Mouse (Mus musculus) monocyte, adult 5-6 weeks (primary cell): ENCODE results near the gene C2. TPM values are rescaled to one million over a fixed set of nuclear protein-coding genes. Genes with fewer than 3 reads are reported as not detected.
"Not testable (repeated sequence)": the region's sequence is repeated elsewhere in the genome, so short reads cannot be mapped to it uniquely, and the experiment has no call there.

Experiments used
- ATAC-seq: fragments of 153-309, 156-312 bp; replicated peaks from 2 replicates; pipeline ENCODE4 v1.8.0; 2017; ENCODE audit warnings: mild to moderate bottlenecking; ENCODE audit not compliant: low TSS enrichment, insufficient number of reproducible peaks, severe bottlenecking, poor library complexity, low FRiP score
- total RNA-seq: library from RNA; stranded (forward); fragments of 200-1000, 200-491, 200-594 nt; gene quantifications from 3 replicates; pipeline ENCODE4 v1.2.3, GENCODE M21; 2017

The C2 gene
- total RNA-seq, 1 experiment from 2014 or later, result not detected

- ATAC-seq, result peak; percentile 92
Measured at GRCm38 (mm10) chr17:34849722-34850516, 48.1 kb downstream of the C2 start, which contains the start of the genes Skiv2l and Nelfe. TSS of gene Skiv2l (minus strand) at chr17:34850210. TSS of gene Nelfe (plus strand) at chr17:34850391.

DNA sequence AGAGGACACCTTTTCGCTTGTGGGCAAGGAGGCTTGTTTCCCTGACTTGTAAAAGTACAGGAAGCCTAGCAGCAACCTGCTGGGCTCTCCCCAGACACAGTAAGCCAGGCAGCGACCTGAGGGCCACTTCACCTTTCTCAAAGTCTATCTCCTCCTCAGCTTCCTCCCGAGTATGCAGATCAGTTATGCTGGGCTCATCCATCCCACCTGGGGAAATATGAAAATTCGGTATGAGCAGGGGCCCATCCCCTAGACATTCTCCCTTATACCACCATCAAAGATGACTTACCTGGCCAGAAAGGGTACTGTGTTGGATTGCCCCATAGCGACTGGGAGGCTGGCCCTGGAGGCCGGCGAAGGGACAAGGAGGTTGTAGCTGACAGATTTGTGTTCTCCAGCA lies 50.5 kb downstream of the C2 start:
- ATAC-seq, result no peak

DNA sequence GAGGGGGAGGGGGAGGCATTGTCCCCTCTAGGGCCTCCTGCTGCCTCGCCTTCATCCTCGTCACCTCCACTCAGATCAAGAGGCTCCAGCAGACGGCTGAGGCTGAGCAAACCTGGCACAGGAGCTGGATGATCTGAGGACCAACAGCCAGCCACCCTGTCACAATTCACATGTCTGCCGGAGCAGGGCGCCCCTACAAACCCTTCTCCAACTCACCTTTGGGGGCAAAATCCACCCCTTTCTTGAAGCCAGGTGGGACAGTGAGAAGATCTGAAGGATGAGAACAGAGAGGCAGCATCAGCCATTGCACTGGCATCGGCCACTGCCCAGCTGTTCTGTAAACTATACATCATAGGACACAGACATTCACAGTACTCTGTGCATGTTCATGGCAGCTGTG lies 50.9 kb downstream of the C2 start:
- ATAC-seq, result no peak

DNA sequence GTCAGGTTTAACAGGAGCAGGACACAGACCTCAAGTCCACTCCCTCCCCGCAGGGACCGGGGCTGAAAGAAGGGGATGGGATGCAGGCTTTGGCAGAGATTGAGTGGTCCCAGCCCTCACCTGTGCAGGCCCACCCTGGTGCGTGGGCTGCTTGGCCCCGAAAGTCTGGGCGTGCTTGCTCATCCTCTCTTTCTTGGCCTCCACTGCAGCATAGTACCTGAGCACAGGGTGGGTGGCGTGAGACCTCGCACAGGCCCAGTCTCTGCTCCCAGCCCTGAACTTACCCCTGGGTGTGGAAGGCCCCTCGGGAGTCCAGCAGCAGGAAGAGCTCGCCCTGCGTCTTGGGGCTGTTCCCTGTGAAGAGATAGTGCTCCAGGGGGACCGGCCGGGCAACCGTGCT lies 53.2 kb downstream of the C2 start:
- ATAC-seq, result no peak

DNA sequence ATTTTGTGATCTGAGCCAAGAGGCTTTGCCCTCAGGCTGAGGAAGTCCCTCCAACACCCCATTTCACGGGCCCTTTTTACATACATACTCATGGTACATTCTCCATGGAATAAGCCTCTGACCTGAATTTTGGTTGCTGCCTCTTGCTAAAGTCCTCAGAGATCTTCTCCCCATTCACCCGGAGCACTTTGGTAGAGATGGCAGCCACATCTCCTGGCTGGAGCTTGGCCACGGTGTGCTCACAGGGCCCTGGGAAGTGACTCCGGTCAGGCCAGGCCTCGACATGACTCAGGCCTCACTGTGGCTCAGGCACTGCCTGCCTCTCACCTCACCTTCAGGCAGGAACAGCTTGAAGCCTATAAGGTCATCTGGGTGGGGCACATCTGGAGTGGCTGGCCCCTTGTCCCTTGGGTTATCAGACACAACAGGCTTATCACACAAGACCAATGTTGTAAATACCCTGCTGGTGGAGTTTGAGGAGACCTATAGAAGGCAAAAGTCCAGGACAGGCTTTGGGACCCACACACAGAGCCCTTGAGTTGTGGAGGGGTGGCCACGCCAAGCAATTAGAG lies 57.2 kb downstream of the C2 start:
- ATAC-seq, result no peak

DNA sequence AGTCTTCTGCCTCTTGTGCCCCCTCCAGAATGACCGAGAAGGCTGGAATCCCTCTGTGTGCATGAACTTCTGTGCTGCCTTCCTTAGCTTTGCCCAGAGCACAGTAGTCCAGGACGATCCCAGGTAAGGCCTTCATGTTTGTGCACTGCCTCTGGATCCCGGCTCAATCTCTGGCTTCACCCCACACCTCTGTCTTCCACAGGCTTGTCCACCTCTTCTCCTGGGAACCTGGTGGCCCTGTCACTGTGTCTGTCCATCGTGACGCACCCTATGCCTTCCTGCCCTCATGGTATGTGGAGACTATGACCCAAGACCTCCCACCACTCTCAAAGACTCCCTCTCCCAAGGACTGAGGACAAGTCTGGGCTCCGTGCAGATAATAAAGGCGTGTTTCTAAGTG lies 59.3 kb downstream of the C2 start:
- ATAC-seq, result no peak

DNA sequence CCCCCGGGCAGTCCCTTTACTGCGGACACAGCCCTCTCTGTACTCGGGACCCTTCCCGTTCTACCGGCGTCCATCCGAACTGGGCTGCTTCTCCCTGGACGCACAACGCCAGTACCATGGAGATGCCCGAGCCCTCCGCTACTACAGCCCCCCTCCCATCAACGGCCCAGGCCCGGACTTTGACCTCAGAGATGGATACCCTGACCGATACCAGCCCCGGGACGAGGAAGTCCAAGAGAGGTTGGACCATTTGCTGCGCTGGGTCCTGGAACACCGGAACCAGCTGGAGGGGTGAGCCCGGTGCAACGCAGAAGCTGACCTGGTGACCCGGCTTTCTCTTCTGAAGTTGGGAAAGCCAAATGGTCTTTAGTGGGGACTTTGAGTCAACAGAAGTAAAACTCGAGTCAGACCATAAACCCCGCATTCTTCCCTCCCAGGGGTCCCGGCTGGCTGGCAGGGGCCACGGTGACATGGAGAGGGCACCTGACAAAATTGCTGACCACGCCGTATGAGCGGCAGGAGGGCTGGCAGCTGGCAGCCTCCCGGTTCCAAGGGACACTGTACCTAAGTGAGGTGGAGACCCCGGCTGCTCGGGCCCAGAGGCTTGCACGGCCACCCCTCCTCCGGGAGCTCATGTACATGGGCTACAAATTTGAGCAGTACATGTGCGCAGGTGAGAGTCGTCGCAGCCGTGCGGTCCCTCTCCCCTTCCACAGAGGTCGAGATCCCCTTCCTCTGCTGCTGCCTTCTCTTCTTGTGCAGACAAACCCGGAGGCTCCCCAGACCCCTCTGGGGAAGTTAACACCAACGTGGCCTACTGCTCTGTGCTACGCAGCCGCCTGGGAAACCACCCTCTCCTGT lies 60.4 kb downstream of the C2 start:
- no peak for ATAC-seq

- ATAC-seq, result peak; percentile 80
Measured at GRCm38 (mm10) chr17:34836856-34837221, 61.2 kb downstream of the C2 start, which contains the start of the genes Stk19 and Dxo. TSS of gene Stk19 (minus strand) at chr17:34836945. TSS of gene Dxo (plus strand) at chr17:34837019.

- peak; percentile 9 for ATAC-seq
Measured at GRCm38 (mm10) chr17:34836155-34836855, 61.8 kb downstream of the C2 start.

- ATAC-seq, result not testable (repeated sequence)
Measured at GRCm38 (mm10) chr17:34830776-34831175, 67.3 kb downstream of the C2 start.

GRCm38 (mm10) chr17:34814818-34815370 lies 83.2 kb downstream of the C2 start:
- ATAC-seq, result no peak

DNA sequence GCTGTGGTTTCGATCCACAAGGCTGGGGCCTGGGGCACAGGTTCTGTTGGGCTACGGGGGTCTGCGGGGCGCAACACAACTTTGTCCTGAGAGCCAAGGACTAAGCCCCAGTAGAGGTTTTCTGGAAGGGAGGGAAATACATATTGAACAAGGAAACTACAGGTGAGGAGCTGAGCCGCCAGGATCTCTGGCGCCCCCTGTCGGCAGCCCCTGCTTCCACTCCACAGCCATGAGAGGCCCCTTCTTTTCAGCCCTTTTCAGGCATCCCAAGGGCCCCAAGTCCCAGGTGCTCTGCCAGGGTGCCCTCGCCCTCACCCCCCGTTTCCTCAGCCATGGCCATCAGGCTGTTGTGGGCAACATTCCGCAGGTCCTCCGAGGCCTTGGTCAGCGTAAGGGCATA lies 84.3 kb downstream of the C2 start:
- not testable (repeated sequence) for ATAC-seq

Other genes starting within 250 kb of the C2 start
- not detected in 3 replicates for gene Tnxb, start 227.7 kb downstream of the C2 start, total RNA-seq
- 0.19 to 0.64 TPM (median 0.19 TPM) in 3 replicates for gene C4b, start 154.4 kb downstream of the C2 start, total RNA-seq
- not detected in 3 replicates for gene Cyp21a1, start 93.7 kb downstream of the C2 start, total RNA-seq
- 28.8 to 49.5 TPM (median 40.0 TPM) in 3 replicates for gene Stk19, start 61.3 kb downstream of the C2 start, total RNA-seq
- 13.2 to 57.9 TPM (median 29.1 TPM) in 3 replicates for gene Dxo, start 61.2 kb downstream of the C2 start, total RNA-seq
- gene Skiv2l, start 48.1 kb downstream of the C2 start, total RNA-seq, result 55.7 to 103 TPM (median 62.4 TPM) in 3 replicates
- 16.3 to 45.3 TPM (median 33.1 TPM) in 3 replicates for gene Nelfe, start 47.9 kb downstream of the C2 start, total RNA-seq
- gene Cfb, start 35.7 kb downstream of the C2 start, total RNA-seq, result 1.1 to 4.8 TPM (median 2.8 TPM) in 3 replicates
- 0.57 to 1.7 TPM (median 1.6 TPM) in 3 replicates for gene Zbtb12, start 18.8 kb downstream of the C2 start, total RNA-seq
- not detected in 3 replicates for gene Gm20547, start 16.2 kb downstream of the C2 start, total RNA-seq
- gene Ehmt2, start 204 bp upstream of the C2 start, total RNA-seq, result 92.4 to 105 TPM (median 102 TPM) in 3 replicates
- gene Slc44a4, start 16.2 kb upstream of the C2 start, total RNA-seq, result not detected in 3 replicates
- 29.6 to 39.9 TPM (median 37.2 TPM) in 3 replicates for gene Neu1, start 33.0 kb upstream of the C2 start, total RNA-seq
- 12.5 to 375 TPM (median 15.8 TPM) in 3 replicates for gene Hspa1b, start 61.0 kb upstream of the C2 start, total RNA-seq
- 1.4 TPM in 1 of 3 replicates, not detected in the others for gene Gm20481, start 71.6 kb upstream of the C2 start, total RNA-seq
- gene Hspa1a, start 73.9 kb upstream of the C2 start, total RNA-seq, result 4.9 to 201 TPM (median 8.6 TPM) in 3 replicates
- gene Hspa1l, start 74.4 kb upstream of the C2 start, total RNA-seq, result 1.1 to 1.7 TPM in 2 of 3 replicates, not detected in the other
- gene Lsm2, start 83.6 kb upstream of the C2 start, total RNA-seq, result 9.3 to 13.9 TPM (median 10.6 TPM) in 3 replicates
- gene Vars, start 102.7 kb upstream of the C2 start, total RNA-seq, result 89.9 to 126 TPM (median 116 TPM) in 3 replicates
- gene Vwa7, start 118.3 kb upstream of the C2 start, total RNA-seq, result not detected in 3 replicates
- gene Sapcd1, start 129.8 kb upstream of the C2 start, total RNA-seq, result 1.2 TPM in 1 of 3 replicates, not detected in the others
- 0.76 to 1.6 TPM in 2 of 3 replicates, not detected in the other for gene Msh5, start 148.5 kb upstream of the C2 start, total RNA-seq
- 356 to 514 TPM (median 477 TPM) in 3 replicates for gene Clic1, start 151.7 kb upstream of the C2 start, total RNA-seq
- gene Ddah2, start 160.8 kb upstream of the C2 start, total RNA-seq, result 1.1 TPM in 1 of 3 replicates, not detected in the others
- gene Ly6g6c, start 167.1 kb upstream of the C2 start, total RNA-seq, result not detected in 3 replicates
- gene Mpig6b, start 167.9 kb upstream of the C2 start, total RNA-seq, result 0.57 to 3.1 TPM (median 0.75 TPM) in 3 replicates
- not detected in 3 replicates for gene Ly6g6e, start 178.6 kb upstream of the C2 start, total RNA-seq
- 2.3 TPM in 1 of 3 replicates, not detected in the others for gene Ly6g6d, start 179.8 kb upstream of the C2 start, total RNA-seq
- gene Ly6g6f, start 187.3 kb upstream of the C2 start, total RNA-seq, result 0.39 TPM in 1 of 3 replicates, not detected in the others
- 24.3 to 47.0 TPM (median 28.3 TPM) in 3 replicates for gene Abhd16a, start 191.0 kb upstream of the C2 start, total RNA-seq
- gene Ly6g5c, start 210.0 kb upstream of the C2 start, total RNA-seq, result not detected in 3 replicates
- gene Ly6g5b, start 217.2 kb upstream of the C2 start, total RNA-seq, result not detected in 3 replicates
- 62.4 to 126 TPM (median 65.8 TPM) in 3 replicates for gene Gpank1, start 223.2 kb upstream of the C2 start, total RNA-seq
- gene Csnk2b, start 223.8 kb upstream of the C2 start, total RNA-seq, result 188 to 293 TPM (median 226 TPM) in 3 replicates
- gene D17H6S53E, start 228.1 kb upstream of the C2 start, total RNA-seq, result 33.5 to 43.7 TPM (median 42.6 TPM) in 3 replicates
- 1.4 TPM in 1 of 3 replicates, not detected in the others for gene Apom, start 233.8 kb upstream of the C2 start, total RNA-seq
- gene Bag6, start 236.9 kb upstream of the C2 start, total RNA-seq, result 72.4 to 192 TPM (median 104 TPM) in 3 replicates